Mouse (Mus musculus): ENCODE measurements around the gene Myo3a.

DNA sequence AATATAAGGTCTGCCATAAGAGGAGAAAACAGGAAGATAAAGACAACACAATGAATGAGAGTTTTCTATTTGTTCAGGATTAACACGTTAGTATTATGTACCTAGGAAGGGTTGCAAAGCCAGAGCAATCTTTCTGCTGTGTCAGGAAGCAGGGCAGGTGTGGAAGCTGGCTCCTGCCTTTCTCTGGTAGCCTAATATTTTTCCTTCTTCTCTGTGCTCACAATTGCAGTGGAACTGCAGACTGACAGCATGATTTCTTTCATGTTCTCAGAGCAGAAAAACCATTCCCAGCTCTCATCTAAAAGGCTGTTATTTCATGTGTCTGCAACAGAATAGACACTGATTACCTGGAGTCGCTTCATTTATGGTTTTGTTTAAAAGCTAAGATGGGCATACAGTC is 23.7 kb downstream of the Myo3a start:
- TF ChIP-seq EP300 (IDR thresholded peaks at IDR 0.05; ENCODE audit: low read depth) (no peak), CTCF (IDR thresholded peaks at IDR 0.05; ENCODE audit: low read depth) (no peak)
